Mouse (Mus musculus) ZHBTc4 (cell line): ENCODE data around the gene Klf17.
"Not testable (repeated sequence)": the region's sequence is repeated elsewhere in the genome, so short reads cannot be mapped to it uniquely, and the experiment has no call there.

Experiments used
- DNase-seq: peaks from one replicate; pipeline ENCODE4 v3.0.0-alpha.2; 2011; ENCODE audit warnings: low read depth, low spot score

The Klf17 gene

DNA sequence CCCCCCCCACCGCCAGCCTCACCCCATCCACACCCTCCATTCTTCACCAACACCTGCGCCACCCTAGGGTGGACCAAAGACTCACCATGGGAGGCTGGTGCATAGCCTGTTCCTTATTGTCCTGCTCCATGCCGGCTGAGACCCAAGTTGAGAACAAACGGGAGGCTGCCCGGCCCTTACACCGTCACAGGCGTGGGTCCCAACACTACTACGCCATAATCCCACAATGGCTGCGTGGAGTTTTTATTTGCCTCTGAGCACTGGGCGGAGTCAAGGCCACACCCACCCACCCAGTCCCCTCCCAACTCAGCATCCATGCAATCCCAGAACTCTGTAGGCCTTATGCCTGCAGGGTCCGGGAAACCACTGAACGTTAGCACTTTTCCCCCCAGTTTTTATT, at the start of gene Klf17:
TSS of gene Klf17 (minus strand) at position 233 of the 400 bp plus-strand sequence.
- peak; percentile 79 for DNase-seq

DNA sequence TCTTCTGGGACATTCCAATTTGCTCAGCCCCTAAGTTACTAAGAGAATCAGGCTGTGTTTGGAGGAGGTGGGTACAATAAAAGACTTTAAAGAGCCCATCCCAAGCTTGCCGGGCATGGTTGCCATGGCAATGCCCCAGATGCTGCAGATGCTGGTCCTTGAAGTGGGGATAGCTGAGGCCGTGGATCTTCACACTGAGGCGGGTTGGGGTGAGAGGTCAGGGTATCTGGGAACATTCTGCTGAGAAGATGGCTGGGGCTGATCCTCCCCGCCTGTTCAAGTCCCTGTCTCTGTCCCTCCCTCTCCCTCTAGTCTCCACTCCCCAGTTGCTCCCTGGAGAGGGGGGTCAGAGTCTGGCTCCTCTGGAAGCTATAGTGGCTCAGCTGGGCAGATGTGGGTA, 48.9 kb upstream of the Klf17 start:
- no peak for DNase-seq

DNA sequence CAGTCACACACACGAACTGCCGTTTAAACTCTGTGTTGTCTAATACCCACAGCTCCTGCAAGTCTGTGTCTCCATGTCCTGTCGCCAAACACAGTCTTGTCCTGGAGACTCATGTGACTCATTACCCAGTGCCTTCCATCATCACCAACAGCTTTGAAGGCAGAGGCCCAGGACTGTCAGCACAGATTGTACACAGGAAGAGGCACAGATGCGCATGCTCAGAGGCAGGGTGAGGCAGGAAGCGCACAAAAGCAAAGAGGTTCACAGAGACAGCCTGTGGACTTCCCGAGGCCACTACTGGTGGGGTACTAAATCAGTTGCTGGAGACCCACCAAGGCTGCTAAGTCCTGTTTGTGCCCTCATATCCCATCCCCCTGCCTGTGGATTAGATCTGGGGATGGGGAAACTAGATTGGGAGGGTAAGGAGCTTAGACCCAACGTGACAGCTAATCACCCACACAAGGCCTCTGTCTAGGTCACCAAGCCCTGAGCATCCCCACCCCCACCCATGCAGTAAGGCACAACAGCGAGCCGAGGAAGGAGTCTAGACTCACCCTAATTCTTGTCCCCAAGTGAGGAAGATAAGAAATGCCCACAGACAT, 48.2 kb upstream of the Klf17 start:
- peak; percentile 45 for DNase-seq

DNA sequence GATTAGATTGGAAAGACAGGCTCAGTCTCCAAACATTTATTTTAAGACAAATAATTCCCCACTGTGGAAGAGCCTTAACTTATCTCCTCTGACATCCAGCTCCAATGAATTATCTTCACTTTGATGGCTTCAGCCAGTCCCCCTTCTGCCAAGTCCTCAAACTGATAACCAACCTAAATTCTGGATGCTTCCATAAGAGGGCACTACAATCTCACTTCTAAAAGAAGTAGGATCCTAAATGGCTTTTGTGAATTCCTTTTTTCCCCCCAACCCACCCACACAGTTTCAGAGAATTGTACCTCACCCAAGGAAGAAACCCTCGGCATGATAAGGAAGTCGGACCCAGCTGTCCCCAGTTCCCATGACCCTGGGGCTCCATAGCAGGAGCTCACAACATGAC, 45.5 kb upstream of the Klf17 start:
- DNase-seq = no peak

DNA sequence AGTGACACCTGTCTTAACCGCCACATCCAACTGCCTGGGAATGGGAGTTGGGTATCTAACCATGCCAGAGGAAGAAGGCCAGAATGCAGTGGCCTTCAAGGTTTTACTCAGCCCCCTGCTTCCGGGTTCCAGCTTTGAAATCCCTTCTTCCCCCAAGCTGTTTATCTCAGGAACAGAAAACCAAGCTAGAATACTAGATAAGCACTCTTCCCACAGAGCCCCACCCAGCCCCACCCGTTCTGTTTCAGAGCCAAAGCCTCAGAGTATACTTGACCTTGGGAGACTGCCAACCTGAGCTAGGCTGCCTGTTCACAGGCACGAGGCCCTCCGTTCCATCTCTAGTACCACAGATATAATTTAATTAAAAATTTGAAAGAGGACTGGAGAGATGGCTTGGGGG, 41.5 kb upstream of the Klf17 start:
- no peak for DNase-seq

DNA sequence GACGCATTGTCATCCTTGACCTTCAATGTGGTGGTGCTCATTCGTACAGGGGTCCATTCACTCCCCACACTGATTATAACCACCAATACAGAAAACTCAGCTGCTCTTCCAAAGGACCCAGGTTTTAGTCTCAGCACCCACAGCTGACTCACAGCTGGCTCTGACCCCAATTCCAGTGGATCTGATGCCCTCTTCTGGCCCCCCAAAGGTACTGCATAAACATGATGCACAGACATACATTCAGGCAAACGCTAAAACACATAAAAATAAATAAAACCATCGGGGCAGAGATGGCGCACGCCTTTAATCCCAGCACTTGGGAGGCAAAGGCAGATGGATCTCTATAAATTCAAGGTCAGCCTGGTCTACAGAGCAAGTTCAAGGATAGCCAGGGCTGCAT, 34.5 kb upstream of the Klf17 start:
- DNase-seq = peak; percentile 51

DNA sequence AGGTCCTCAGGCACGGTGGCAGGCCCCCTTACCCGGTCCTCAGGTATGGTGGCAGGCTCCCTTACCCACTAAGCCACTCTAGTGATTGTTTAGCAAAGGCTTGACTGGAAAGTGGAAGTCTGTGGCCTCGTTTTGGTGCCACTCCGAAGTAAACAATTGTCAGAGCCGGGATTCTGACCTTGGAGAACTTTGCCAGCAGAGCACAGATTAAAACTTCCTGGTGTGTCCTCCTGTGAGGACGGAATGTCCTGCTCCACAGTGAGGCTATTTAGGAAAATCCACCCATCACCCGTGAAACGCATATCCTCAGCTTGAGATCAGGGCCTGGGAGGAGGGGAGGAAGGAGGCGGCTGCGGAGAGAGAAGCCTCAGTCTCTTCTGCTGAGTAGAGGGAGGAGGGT, 22.9 kb upstream of the Klf17 start:
- DNase-seq = no peak

DNA sequence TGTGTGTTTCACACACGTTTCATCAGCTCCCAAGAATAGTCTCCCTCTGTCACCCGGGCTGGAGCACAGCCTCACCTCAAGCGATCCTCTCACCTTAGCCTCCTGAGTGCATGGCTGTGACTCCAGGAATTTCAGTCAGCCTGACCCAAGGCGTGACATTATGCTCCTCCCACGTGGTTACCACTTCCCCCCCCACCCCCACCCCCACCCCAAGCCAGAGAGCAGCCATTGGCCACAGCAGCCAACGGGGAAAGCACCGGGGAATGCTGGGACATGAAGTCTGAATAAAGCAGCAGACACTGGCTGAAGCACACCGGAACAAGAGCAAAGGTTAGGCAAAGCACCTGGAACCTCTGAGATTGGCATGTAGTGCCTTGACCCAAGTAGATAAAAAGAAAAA, 21.5 kb upstream of the Klf17 start:
- DNase-seq = peak; percentile 85

DNA sequence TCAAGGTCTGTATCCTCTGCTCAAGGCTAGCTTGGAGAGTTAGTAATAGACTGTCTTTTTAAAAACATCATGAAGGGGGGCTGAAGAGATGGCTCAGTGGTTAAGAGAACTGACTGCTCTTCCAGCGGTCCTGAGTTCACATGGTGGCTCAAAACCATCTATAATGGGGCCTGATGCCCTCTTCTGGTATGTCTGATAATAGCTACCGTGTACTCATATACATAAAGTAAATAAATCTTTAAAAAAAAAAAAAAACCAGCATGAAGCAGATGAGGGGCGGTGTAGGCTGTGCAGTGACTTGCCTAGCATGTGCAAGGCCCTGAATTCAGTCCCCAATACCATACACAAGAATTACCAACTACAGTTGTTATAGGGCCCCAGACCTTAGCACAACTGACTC, 17.5 kb upstream of the Klf17 start:
- no peak for DNase-seq

DNA sequence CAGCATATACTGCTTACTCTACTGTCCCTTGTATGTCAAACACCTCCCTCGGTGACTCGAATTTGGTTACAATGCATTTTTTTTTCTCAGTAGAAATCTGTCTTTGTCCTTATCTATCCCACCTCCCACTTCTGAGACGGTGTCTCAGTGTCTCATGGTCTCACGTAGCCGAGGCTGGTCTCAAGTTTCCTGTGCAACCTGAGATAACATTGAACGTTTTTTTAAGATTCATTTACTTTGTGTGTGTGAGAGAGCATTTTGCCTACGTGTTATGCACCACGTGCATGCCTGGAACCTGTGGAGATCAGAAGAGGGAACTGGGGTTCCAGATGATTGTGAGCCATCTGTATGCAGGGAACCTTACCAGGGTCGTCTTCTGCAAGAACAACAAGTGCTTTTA, 7.5 kb upstream of the Klf17 start:
- DNase-seq = no peak

DNA sequence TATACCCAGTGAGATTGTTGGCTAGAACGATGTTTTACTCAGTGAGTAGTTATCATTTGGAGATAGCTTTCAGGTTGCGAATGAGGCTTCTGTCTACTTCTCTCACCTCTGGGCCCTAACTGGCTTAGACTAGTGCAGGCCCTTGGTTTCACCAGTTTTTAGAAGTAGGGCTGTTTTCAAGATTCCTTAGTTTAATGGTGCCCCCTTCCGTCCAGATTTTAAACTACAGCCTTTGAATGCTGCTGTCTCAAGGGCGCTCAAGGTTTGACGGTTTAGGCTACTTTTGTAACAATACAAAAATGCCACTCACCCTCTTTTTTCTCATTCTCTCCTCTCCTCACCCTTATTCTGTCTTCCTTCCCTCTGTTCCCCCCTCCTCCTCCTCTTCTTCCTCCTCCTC, 5.5 kb upstream of the Klf17 start:
- DNase-seq = peak; percentile 85

DNA sequence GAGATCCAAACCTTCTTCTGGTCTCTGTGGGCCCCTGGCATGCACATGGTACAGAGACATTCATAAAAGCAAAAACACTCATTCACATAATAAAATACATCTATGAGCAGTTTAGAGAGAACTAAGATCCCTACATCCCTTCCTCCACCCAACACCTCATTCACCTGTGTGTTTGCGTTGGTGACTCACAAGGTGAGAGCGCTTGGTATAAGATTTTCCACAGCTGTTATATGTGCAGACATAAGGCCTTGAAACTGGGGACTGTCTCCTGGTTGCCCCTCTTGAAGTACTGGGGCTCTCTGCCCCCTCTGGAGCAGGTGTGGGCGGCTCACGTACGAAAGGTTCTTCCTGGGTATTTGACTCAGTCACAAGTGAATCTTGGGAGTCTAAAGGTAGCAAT, 5.3 kb downstream of the Klf17 start:
- DNase-seq = no peak

DNA sequence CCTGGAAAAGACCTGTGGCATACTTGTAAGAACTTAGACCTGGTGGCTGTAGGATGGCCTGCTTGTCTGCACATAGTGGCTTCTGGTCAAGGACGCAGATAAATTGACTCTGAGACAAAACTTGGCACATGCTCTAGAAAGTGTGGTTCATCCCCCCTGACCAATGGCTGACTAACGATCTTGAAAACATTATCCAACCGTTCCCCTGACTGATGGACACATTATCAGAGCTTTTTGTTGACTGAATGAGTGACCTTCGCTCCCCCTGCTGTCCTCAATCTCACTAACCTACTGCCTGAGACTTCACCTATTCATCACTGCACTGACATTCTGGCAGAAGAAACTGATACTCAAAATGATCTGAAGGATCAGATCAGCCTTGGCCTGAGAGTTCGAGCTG, 13.0 kb downstream of the Klf17 start:
- DNase-seq = not testable (repeated sequence)

DNA sequence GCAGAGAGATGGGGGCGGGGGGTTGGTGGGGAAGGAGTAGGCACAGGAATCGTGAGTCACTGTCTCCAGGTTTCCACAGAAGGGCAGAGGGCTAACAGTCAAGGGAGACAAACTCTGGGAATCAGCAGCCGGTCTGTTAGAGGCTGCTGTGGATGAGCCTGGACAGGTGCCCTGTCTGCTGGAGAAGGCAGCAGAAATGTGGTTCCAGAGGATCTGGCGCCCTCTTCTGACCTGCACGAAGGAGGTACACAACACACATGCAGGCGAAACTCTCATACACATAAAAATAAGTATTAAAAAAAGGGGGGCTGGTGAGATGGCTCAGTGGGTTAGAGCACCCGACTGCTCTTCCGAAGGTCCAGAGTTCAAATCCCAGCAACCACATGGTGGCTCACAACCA, 27.9 kb downstream of the Klf17 start:
- peak; percentile 74 for DNase-seq

DNA sequence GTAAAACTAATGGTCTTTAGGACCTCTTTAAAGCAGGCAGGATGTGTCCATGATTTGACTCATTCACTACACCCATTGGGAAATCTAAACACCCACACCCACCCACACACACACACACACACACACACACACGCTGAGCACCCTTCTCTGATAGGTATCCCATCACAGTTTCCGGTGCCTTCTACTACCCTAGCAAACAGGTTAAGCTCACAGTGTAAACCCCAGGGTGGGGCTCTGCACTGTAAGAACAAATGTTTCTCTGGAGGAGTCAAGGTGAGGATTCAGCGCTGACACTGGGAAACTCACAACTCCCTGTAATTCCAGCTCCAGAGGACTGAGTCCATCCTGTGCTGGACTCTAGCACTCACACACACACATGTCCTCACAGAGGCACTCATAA, 33.5 kb downstream of the Klf17 start:
- no peak for DNase-seq

DNA sequence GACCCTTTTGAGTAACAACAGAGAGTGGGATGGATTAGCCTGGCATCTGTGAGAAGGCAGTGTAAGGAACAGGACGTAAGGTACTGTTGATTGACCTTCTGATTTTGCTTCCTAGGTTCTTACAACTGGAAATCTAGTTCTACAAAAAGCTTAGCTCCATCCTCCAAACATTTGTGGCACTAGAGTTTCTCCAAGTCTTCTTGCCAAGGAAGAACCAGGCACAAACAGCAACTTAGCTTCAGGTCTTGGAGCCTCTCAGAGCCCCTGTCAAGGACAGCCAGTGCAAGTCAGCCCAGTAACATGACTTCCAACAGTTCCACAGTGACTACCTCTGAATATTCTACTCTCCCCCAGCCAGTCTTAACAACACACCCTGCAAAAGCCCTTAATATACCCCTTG, 41.3 kb downstream of the Klf17 start, which contains the start of gene Gm12845:
TSS of gene Gm12845 (plus strand) at position 301 of the 400 bp plus-strand sequence.
- no peak for DNase-seq

DNA sequence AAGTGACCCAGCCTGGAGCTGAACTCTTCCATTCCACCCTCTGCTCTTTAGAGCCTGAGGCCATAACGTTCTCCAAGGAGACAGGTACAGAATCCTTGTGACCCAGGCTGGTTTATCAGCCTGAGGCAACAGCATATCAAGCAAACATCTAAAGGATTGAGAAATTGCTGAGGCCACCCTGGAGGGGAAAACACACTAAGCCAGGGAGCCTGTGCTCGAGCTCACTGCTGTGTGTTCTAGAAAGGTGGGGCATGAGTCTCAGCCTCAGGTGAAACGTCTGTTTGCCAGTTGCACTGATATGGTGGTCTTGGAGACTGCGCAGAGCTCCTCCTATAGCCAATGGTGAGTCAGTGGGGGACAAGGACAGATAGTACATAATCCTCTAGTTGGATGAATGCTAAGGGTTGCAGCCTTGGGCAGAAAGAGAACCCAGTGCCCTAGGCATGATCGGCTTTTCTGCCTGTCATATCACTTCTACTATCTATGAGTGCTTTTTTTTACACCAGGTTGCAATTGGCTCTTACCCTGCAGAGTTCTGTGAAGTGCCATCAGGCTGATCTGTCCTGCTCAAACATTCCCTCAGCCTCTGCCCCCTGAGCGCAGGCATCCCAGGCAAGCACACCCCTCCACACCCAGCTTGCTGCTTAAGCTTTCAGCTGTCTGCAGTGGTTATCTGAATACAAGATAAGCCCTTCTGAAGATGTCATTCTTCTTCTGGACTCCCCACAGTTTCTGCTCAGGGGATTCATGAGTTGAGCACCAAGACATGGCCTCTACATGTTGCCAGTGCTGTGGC, 51.9 kb downstream of the Klf17 start:
- DNase-seq = no peak

DNA sequence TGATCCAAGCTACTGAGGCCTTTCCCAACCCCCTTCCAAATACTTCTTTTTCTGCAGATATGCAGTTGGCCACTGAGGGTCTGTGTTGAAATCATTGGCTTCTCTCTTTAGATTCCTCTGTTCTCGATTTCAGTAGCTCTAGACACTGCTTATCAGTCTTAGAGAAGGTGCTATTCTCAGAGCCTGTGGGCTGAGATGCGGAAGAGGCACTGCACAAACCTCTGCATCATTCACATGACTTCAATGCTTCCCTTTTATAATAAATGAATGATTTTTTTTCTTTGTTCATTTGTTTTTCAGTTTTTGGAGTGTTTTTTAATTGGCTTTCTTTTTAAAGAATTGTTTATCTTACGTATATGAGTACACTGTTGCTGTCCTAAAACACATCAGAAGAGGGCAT, 53.1 kb downstream of the Klf17 start:
- DNase-seq = no peak

DNA sequence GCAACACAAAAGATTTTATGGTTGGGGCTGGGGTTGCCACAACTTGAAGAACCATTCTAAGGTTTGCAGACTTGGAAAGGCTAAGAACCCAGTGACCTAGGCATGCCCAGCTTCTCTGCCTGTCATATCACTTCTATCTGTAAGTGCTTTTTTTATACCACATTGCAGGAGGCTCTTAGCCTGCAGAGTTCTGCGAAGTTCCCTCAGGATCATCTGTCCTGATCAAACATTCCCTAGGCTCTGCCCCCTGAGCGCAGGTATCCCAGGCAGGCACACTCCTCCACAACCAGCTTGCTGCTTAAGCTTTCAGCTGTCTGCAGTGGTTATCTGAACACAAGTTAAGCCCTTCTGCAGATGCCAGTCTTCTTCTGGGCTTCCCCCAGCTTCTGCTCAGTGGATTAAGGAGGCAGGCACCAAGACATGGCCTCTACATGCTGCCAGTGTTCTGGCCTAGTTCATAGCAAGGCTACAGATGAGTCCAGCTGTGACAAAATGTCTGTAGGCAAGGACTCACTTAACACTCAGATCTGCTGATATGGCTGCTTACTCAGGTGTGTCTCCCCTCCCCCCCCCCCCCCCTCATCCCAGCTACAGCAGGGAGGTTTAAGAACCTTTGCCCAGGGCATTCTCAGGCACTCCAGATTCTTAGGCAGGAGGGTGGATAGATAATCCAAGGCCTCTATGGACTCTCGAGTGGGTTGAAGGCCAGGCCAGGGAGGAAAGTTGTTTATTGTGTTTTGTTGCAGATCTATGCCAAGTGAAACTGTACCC, 56.5 kb downstream of the Klf17 start:
- no peak for DNase-seq
